Mouse (Mus musculus) erythroblast, embryonic 14.5 days (primary cell): ENCODE results near the gene Zbp1.

Source experiments
- GATA1 ChIP-seq: IDR thresholded peaks from 2 replicates; pipeline ENCODE4 v1.6.1; 2012; ENCODE audit warnings: low read length, inconsistent platforms, mixed read lengths
- TAL1 ChIP-seq: IDR thresholded peaks from 3 replicates; pipeline ENCODE4 v1.6.1; 2012; ENCODE audit warnings: low read length, inconsistent platforms, mixed read lengths

DNA sequence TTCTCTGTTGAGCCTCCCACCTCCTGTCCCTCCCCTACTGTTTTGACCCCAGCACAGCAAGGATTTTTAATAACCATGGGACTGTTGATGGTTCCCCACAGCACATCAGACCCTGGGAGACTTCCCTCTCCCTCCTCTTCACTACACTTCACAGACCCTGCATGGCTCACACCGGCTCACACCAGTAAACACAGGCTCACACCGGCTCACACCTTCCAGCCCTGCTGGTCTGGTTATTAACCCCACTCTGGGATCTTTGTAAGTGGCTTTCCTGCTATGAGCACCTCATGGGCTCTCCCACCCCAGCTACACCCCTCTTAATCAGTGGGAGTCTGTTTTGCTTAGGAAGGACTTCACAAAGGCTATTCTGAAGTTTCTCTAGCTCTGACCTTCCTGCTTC lies 29.2 kb upstream of the Zbp1 start:
- TF ChIP-seq GATA1 (no peak), TAL1 (no peak)
